Mouse (Mus musculus): ENCODE data around the gene Tmem97. TPM values are rescaled to one million over a fixed set of nuclear protein-coding genes. Genes with fewer than 3 reads are reported as not detected.

Tmem97 gene
- polyA plus RNA-seq, 1 experiment, result 15.9 TPM

GRCm38 (mm10) chr11:78531046-78531445 is 19.5 kb downstream of the Tmem97 start:
- 32% methylated on average over 6 of the region's 6 CpGs for WGBS
- H3K27me3 ChIP-seq (ENCODE audit: control insufficient read depth, insufficient read depth, low read length), result no peaks in the 10 kb centered on the region
- H3K27ac ChIP-seq (ENCODE audit: insufficient read depth, low read length), result no peak overlapping the region
- TF ChIP-seq CTCF (IDR thresholded peaks at IDR 0.05; ENCODE audit: borderline replicate concordance, insufficient read depth, low read depth, low read length) (no peak), POLR2A (IDR thresholded peaks at IDR 0.05; ENCODE audit: borderline replicate concordance, insufficient read depth, low read length) (no peak)
- DNase-seq, result no peak
- H3K4me3 ChIP-seq (replicated peaks; ENCODE audit: insufficient read depth, low read depth, low read length), result no peak overlapping the region
- H3K4me1 ChIP-seq (ENCODE audit: control insufficient read depth, insufficient read depth, low read length), result peaks cover 9% of the 10 kb centered on the region

GRCm38 (mm10) chr11:78530001-78530400 is 20.6 kb downstream of the Tmem97 start:
- DNase-seq, result no peak
- no peak overlapping the region for H3K4me3 ChIP-seq (replicated peaks; ENCODE audit: insufficient read depth, low read depth, low read length)
- peaks cover 9% of the 10 kb centered on the region for H3K4me1 ChIP-seq (ENCODE audit: control insufficient read depth, insufficient read depth, low read length)
- H3K27ac ChIP-seq (ENCODE audit: insufficient read depth, low read length), result no peak overlapping the region
- TF ChIP-seq CTCF (IDR thresholded peaks at IDR 0.05; ENCODE audit: borderline replicate concordance, insufficient read depth, low read depth, low read length), result no peak
- no peak for TF ChIP-seq POLR2A (IDR thresholded peaks at IDR 0.05; ENCODE audit: borderline replicate concordance, insufficient read depth, low read length)
- no peaks in the 10 kb centered on the region for H3K27me3 ChIP-seq (ENCODE audit: control insufficient read depth, insufficient read depth, low read length)
- WGBS, result 86% methylated on average over 12 of the region's 12 CpGs

GRCm38 (mm10) chr11:78528714-78529113 is 21.9 kb downstream of the Tmem97 start:
- H3K4me1 ChIP-seq (ENCODE audit: control insufficient read depth, insufficient read depth, low read length), result peaks cover 10% of the 10 kb centered on the region
- DNase-seq, result no peak
- WGBS, result 69% methylated on average over 9 of the region's 9 CpGs
- no peak overlapping the region for H3K4me3 ChIP-seq (replicated peaks; ENCODE audit: insufficient read depth, low read depth, low read length)
- H3K27me3 ChIP-seq (ENCODE audit: control insufficient read depth, insufficient read depth, low read length), result no peaks in the 10 kb centered on the region
- TF ChIP-seq CTCF (IDR thresholded peaks at IDR 0.05; ENCODE audit: borderline replicate concordance, insufficient read depth, low read depth, low read length), result no peak
- TF ChIP-seq POLR2A (IDR thresholded peaks at IDR 0.05; ENCODE audit: borderline replicate concordance, insufficient read depth, low read length), result no peak
- H3K27ac ChIP-seq (ENCODE audit: insufficient read depth, low read length), result no peak overlapping the region

GRCm38 (mm10) chr11:78524838-78525237 is 25.7 kb downstream of the Tmem97 start:
- DNase-seq, result no peak
- Histone ChIP-seq H3K4me1 (ENCODE audit: control insufficient read depth, insufficient read depth, low read length) (peaks cover 3% of the 10 kb centered on the region; the same call in 1 of the 2 replicates), H3K4me3 (replicated peaks; ENCODE audit: insufficient read depth, low read depth, low read length) (no peak overlapping the region), H3K27me3 (ENCODE audit: control insufficient read depth, insufficient read depth, low read length) (no peaks in the 10 kb centered on the region), H3K27ac (ENCODE audit: insufficient read depth, low read length) (no peak overlapping the region)
- no peak for TF ChIP-seq POLR2A (IDR thresholded peaks at IDR 0.05; ENCODE audit: borderline replicate concordance, insufficient read depth, low read length)
- no peak for TF ChIP-seq CTCF (IDR thresholded peaks at IDR 0.05; ENCODE audit: borderline replicate concordance, insufficient read depth, low read depth, low read length)
- WGBS, result 24% methylated on average over 2 of the region's 2 CpGs

- peak overlapping the region; percentile 10; the same call in 1 of the 2 replicates for H3K27ac ChIP-seq (ENCODE audit: insufficient read depth, low read length)
- DNase-seq, result no peak
- 20% methylated on average over 9 of the region's 9 CpGs for WGBS
These were observed 27.2 kb downstream of the Tmem97 start for GRCm38 (mm10) chr11:78523241-78523955.

GRCm38 (mm10) chr11:78522481-78522997 is 28.0 kb downstream of the Tmem97 start:
- no peak for DNase-seq
- TF ChIP-seq CTCF (IDR thresholded peaks at IDR 0.05; ENCODE audit: borderline replicate concordance, insufficient read depth, low read depth, low read length), result peak; percentile 2; the same call in 1 of the 2 replicates
- no peak for TF ChIP-seq POLR2A (IDR thresholded peaks at IDR 0.05; ENCODE audit: borderline replicate concordance, insufficient read depth, low read length)
- 94% methylated on average over 1 of the region's 1 CpGs for WGBS
- no peak overlapping the region for H3K4me3 ChIP-seq (replicated peaks; ENCODE audit: insufficient read depth, low read depth, low read length)
- H3K27ac ChIP-seq (ENCODE audit: insufficient read depth, low read length), result no peak overlapping the region
- peaks cover 3% of the 10 kb centered on the region; the same call in 1 of the 2 replicates for H3K4me1 ChIP-seq (ENCODE audit: control insufficient read depth, insufficient read depth, low read length)
- H3K27me3 ChIP-seq (ENCODE audit: control insufficient read depth, insufficient read depth, low read length), result no peaks in the 10 kb centered on the region

More at GRCm38 (mm10) chr11:78523241-78523955, 27.2 kb downstream of the Tmem97 start:
- no peak overlapping the region for H3K4me3 ChIP-seq (replicated peaks; ENCODE audit: insufficient read depth, low read depth, low read length)
- TF ChIP-seq CTCF (IDR thresholded peaks at IDR 0.05; ENCODE audit: borderline replicate concordance, insufficient read depth, low read depth, low read length) (no peak), POLR2A (IDR thresholded peaks at IDR 0.05; ENCODE audit: borderline replicate concordance, insufficient read depth, low read length) (no peak)
- peaks cover 3% of the 10 kb centered on the region; the same call in 1 of the 2 replicates for H3K4me1 ChIP-seq (ENCODE audit: control insufficient read depth, insufficient read depth, low read length)
- H3K27me3 ChIP-seq (ENCODE audit: control insufficient read depth, insufficient read depth, low read length), result no peaks in the 10 kb centered on the region

- Histone ChIP-seq H3K4me3 (replicated peaks; ENCODE audit: insufficient read depth, low read depth, low read length) (no peak overlapping the region), H3K27me3 (ENCODE audit: control insufficient read depth, insufficient read depth, low read length) (no peaks in the 10 kb centered on the region), H3K4me1 (ENCODE audit: control insufficient read depth, insufficient read depth, low read length) (peaks cover 3% of the 10 kb centered on the region; the same call in 1 of the 2 replicates), H3K27ac (ENCODE audit: insufficient read depth, low read length) (no peak overlapping the region; the same call in 1 of the 2 replicates)
- 52% methylated on average over 3 of the region's 3 CpGs for WGBS
- TF ChIP-seq CTCF (IDR thresholded peaks at IDR 0.05; ENCODE audit: borderline replicate concordance, insufficient read depth, low read depth, low read length), result no peak
- no peak for TF ChIP-seq POLR2A (IDR thresholded peaks at IDR 0.05; ENCODE audit: borderline replicate concordance, insufficient read depth, low read length)
- no peak for DNase-seq
These were observed 28.7 kb downstream of the Tmem97 start for GRCm38 (mm10) chr11:78521880-78522279.

GRCm38 (mm10) chr11:78518931-78519330 is 31.6 kb downstream of the Tmem97 start:
- DNase-seq, result no peak
- TF ChIP-seq CTCF (IDR thresholded peaks at IDR 0.05; ENCODE audit: borderline replicate concordance, insufficient read depth, low read depth, low read length), result no peak
- TF ChIP-seq POLR2A (IDR thresholded peaks at IDR 0.05; ENCODE audit: borderline replicate concordance, insufficient read depth, low read length), result no peak
- Histone ChIP-seq H3K4me1 (ENCODE audit: control insufficient read depth, insufficient read depth, low read length) (peaks cover 9% of the 10 kb centered on the region; the same call in 1 of the 2 replicates), H3K4me3 (replicated peaks; ENCODE audit: insufficient read depth, low read depth, low read length) (no peak overlapping the region), H3K27me3 (ENCODE audit: control insufficient read depth, insufficient read depth, low read length) (no peaks in the 10 kb centered on the region), H3K27ac (ENCODE audit: insufficient read depth, low read length) (no peak overlapping the region)
- 79% methylated on average over 10 of the region's 10 CpGs for WGBS
